Mouse (Mus musculus) E14TG2a.4 (cell line): ENCODE data around the gene Tubg2.

Experiments used
- CTCF ChIP-seq: conservative IDR thresholded peaks from 2 replicates; pipeline ENCODE4 v1.5.1; 2014; ENCODE audit warnings: low read length
- NANOG ChIP-seq: IDR thresholded peaks from 2 replicates; pipeline ENCODE4 v1.6.1; 2014; ENCODE audit warnings: borderline replicate concordance, low read length, mixed read lengths

- TF ChIP-seq CTCF: peak; percentile 80
- no peak for TF ChIP-seq NANOG
Observed at GRCm38 (mm10) chr11:101200986-101201385, 45.3 kb downstream of the Tubg2 start.
